Mouse (Mus musculus): ENCODE measurements around the gene Thoc6.

DNA sequence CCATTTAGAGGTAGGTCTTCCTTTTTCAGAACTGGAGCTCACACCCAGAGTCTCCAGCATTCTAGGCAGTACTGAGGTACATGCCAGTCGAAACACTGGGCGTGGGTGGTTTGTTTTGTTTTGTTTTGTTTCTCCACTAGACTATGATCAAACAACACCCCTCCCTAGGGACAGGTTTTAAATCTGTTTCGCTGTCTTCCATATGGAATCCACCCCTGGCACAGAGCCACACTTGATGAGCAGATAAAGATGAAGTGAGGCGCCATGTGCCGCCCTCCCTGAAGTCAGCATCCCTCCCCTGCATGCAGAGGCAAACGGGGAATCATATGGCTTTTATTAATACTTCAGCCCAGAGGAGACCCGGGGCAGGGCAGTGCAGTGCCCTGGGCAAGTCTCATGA is 31.1 kb upstream of the Thoc6 start:
- TF ChIP-seq CTCF (IDR thresholded peaks at IDR 0.05; ENCODE audit: low read depth) (no peak), EP300 (optimal IDR thresholded peaks at IDR 0.05) (no peak)

Measured in stomach, postnatal 0 days (tissue).